Mouse (Mus musculus) hindbrain, embryonic 10.5 days (tissue): ENCODE measurements at regions not wholly inside any gene's neighbourhood (a gene's known extent, or its start where the extent isn't known, plus 50 kb on each side); places are given as distances from the start of the nearest gene placed in this dataset.
"Not testable (repeated sequence)": the region's sequence is repeated elsewhere in the genome, so short reads cannot be mapped to it uniquely, and the experiment has no call there.

Experiments
- DNase-seq: peaks from one replicate; pipeline ENCODE4 v3.0.0-alpha.2; 2017; ENCODE audit warnings: low spot score
- H3K27ac ChIP-seq: fragments of 300-500 bp; sonication (generic); 2 replicates; pipeline ENCODE4 v1.5.1; 2016; ENCODE audit warnings: mild to moderate bottlenecking, moderate library complexity
- H3K27me3 ChIP-seq: fragments of 300-500 bp; sonication (generic); 2 replicates; pipeline ENCODE4 v1.6.1; 2016; ENCODE audit warnings: mild to moderate bottlenecking; ENCODE audit not compliant: poor library complexity, insufficient read depth, severe bottlenecking
- H3K36me3 ChIP-seq: fragments of 300-500 bp; sonication (generic); 2 replicates; pipeline ENCODE4 v1.6.1; 2016; ENCODE audit warnings: mild to moderate bottlenecking, moderate library complexity
- H3K4me1 ChIP-seq: fragments of 300-500 bp; sonication (generic); replicated peaks from 2 replicates; pipeline ENCODE4 v1.6.1; 2016; ENCODE audit warnings: mild to moderate bottlenecking
- H3K4me3 ChIP-seq: fragments of 300-500 bp; sonication (generic); 2 replicates; pipeline ENCODE4 v1.5.1; 2016; ENCODE audit warnings: mild to moderate bottlenecking, moderate library complexity
- H3K9me3 ChIP-seq: fragments of 300-500 bp; sonication (generic); 2 replicates; pipeline ENCODE4 v1.6.1; 2016; ENCODE audit warnings: mild to moderate bottlenecking, moderate library complexity
- WGBS: fragments of 180-500 bp; shearing (Covaris S2); methylation state at CpG from one replicate; pipeline ENCODE4 v1.1.7; 2016; 5-methylcytosine and 5-hydroxymethylcytosine counted together

- DNase-seq: no peak
- 84% methylated on average over 2 of the region's 2 CpGs for WGBS
Measured at GRCm38 (mm10) chr1:166876452-166876851, 124.8 kb upstream of the Fam78b start.

GRCm38 (mm10) chr1:166883215-166883614, 118.0 kb upstream of the Fam78b start:
- no peak overlapping the region for H3K27ac ChIP-seq
- H3K27me3 ChIP-seq: no peaks in the 10 kb centered on the region
- H3K4me3 ChIP-seq: no peak overlapping the region
- DNase-seq: no peak
- 95% methylated on average over 3 of the region's 3 CpGs for WGBS
- H3K9me3 ChIP-seq: no peaks in the 10 kb centered on the region
- no peaks in the 10 kb centered on the region for H3K36me3 ChIP-seq
- H3K4me1 ChIP-seq: no peaks in the 10 kb centered on the region

More at GRCm38 (mm10) chr1:166876452-166876851, 124.8 kb upstream of the Fam78b start:
- Histone ChIP-seq H3K4me3 (no peak overlapping the region), H3K27me3 (no peaks in the 10 kb centered on the region), H3K36me3 (no peaks in the 10 kb centered on the region), H3K9me3 (no peaks in the 10 kb centered on the region), H3K27ac (no peak overlapping the region), H3K4me1 (no peaks in the 10 kb centered on the region)

- H3K9me3 ChIP-seq: no peaks in the 10 kb centered on the region
- no peak overlapping the region for H3K27ac ChIP-seq
- H3K4me1 ChIP-seq: peaks cover 9% of the 10 kb centered on the region; the same call in 1 of the 2 replicates
- no peak overlapping the region for H3K4me3 ChIP-seq
- H3K27me3 ChIP-seq: no peaks in the 10 kb centered on the region
- DNase-seq: no peak
- 93% methylated on average over 5 of the region's 5 CpGs for WGBS
- no peaks in the 10 kb centered on the region for H3K36me3 ChIP-seq
Measured at GRCm38 (mm10) chr1:166895945-166896344, 105.3 kb upstream of the Fam78b start.

GRCm38 (mm10) chr1:166898741-166899140, 102.5 kb upstream of the Fam78b start:
- peaks cover 9% of the 10 kb centered on the region; the same call in 1 of the 2 replicates for H3K4me1 ChIP-seq
- no peak overlapping the region for H3K27ac ChIP-seq
- no peak overlapping the region for H3K4me3 ChIP-seq
- no peaks in the 10 kb centered on the region for H3K9me3 ChIP-seq
- DNase-seq: no peak
- H3K27me3 ChIP-seq: no peaks in the 10 kb centered on the region
- 94% methylated on average over 2 of the region's 2 CpGs for WGBS
- no peaks in the 10 kb centered on the region for H3K36me3 ChIP-seq

GRCm38 (mm10) chr1:166899238-166899637, 102.0 kb upstream of the Fam78b start:
- Histone ChIP-seq H3K4me1 (peaks cover 9% of the 10 kb centered on the region; the same call in 1 of the 2 replicates), H3K27me3 (no peaks in the 10 kb centered on the region), H3K9me3 (no peaks in the 10 kb centered on the region), H3K4me3 (no peak overlapping the region), H3K36me3 (no peaks in the 10 kb centered on the region), H3K27ac (no peak overlapping the region)
- WGBS: 85% methylated on average over 6 of the region's 6 CpGs
- DNase-seq: no peak

- WGBS: 95% methylated on average over 4 of the region's 4 CpGs
- peaks cover 9% of the 10 kb centered on the region; the same call in 1 of the 2 replicates for H3K4me1 ChIP-seq
Measured at GRCm38 (mm10) chr1:166900028-166900427, 101.2 kb upstream of the Fam78b start.

GRCm38 (mm10) chr1:166900441-166901161, 100.6 kb upstream of the Fam78b start:
- DNase-seq: no peak
- Histone ChIP-seq H3K9me3 (no peaks in the 10 kb centered on the region), H3K27ac (no peak overlapping the region; the same call in 1 of the 2 replicates), H3K4me1 (peaks cover 9% of the 10 kb centered on the region; the same call in 1 of the 2 replicates), H3K27me3 (no peaks in the 10 kb centered on the region), H3K36me3 (no peaks in the 10 kb centered on the region), H3K4me3 (no peak overlapping the region)
- 51% methylated on average over 8 of the region's 8 CpGs for WGBS

More at GRCm38 (mm10) chr1:166900028-166900427, 101.2 kb upstream of the Fam78b start:
- no peaks in the 10 kb centered on the region for H3K36me3 ChIP-seq
- no peaks in the 10 kb centered on the region for H3K9me3 ChIP-seq
- H3K27ac ChIP-seq: no peak overlapping the region
- no peak for DNase-seq
- H3K4me3 ChIP-seq: no peak overlapping the region
- H3K27me3 ChIP-seq: no peaks in the 10 kb centered on the region

GRCm38 (mm10) chr1:166901574-166901973, 99.6 kb upstream of the Fam78b start:
- no peak for DNase-seq
- Histone ChIP-seq H3K27ac (no peak overlapping the region), H3K4me1 (peaks cover 9% of the 10 kb centered on the region; the same call in 1 of the 2 replicates), H3K36me3 (no peaks in the 10 kb centered on the region), H3K27me3 (no peaks in the 10 kb centered on the region), H3K4me3 (no peak overlapping the region), H3K9me3 (no peaks in the 10 kb centered on the region)
- 74% methylated on average over 4 of the region's 4 CpGs for WGBS

GRCm38 (mm10) chr1:166903417-166903816, 97.8 kb upstream of the Fam78b start:
- no peaks in the 10 kb centered on the region for H3K27me3 ChIP-seq
- no peak overlapping the region for H3K4me3 ChIP-seq
- no peaks in the 10 kb centered on the region for H3K9me3 ChIP-seq
- WGBS: 91% methylated on average over 5 of the region's 5 CpGs
- no peaks in the 10 kb centered on the region for H3K36me3 ChIP-seq
- H3K4me1 ChIP-seq: peaks cover 9% of the 10 kb centered on the region; the same call in 1 of the 2 replicates
- DNase-seq: no peak
- no peak overlapping the region for H3K27ac ChIP-seq

- Histone ChIP-seq H3K27ac (no peak overlapping the region), H3K9me3 (no peaks in the 10 kb centered on the region), H3K4me3 (no peak overlapping the region), H3K27me3 (no peaks in the 10 kb centered on the region), H3K36me3 (no peaks in the 10 kb centered on the region), H3K4me1 (no peaks in the 10 kb centered on the region)
- 90% methylated on average over 10 of the region's 10 CpGs for WGBS
- no peak for DNase-seq
Measured at GRCm38 (mm10) chr1:166908231-166908805, 92.9 kb upstream of the Fam78b start.

- H3K4me1 ChIP-seq, H3K9me3 ChIP-seq, H3K4me3 ChIP-seq, H3K36me3 ChIP-seq, H3K27ac ChIP-seq, DNase-seq, H3K27me3 ChIP-seq: not testable (repeated sequence)
- whole genome bisulfite sequencing: 96% methylated on average over 7 of the region's 10 CpGs
Measured at GRCm38 (mm10) chr1:166912195-166912594, 89.0 kb upstream of the Fam78b start.

- no peak overlapping the region for H3K4me3 ChIP-seq
- 82% methylated on average over 16 of the region's 16 CpGs for WGBS
- H3K36me3 ChIP-seq: no peaks in the 10 kb centered on the region
- H3K27ac ChIP-seq: no peak overlapping the region
- no peaks in the 10 kb centered on the region for H3K27me3 ChIP-seq
- H3K4me1 ChIP-seq: peaks cover 16% of the 10 kb centered on the region
- DNase-seq: no peak
- no peaks in the 10 kb centered on the region for H3K9me3 ChIP-seq
Measured at GRCm38 (mm10) chr1:166922911-166923712, 78.1 kb upstream of the Fam78b start.

- 79% methylated on average over 3 of the region's 3 CpGs for WGBS
- Histone ChIP-seq H3K4me3 (no peak overlapping the region), H3K27me3 (no peaks in the 10 kb centered on the region), H3K4me1 (peaks cover 16% of the 10 kb centered on the region), H3K36me3 (no peaks in the 10 kb centered on the region), H3K27ac (no peak overlapping the region), H3K9me3 (no peaks in the 10 kb centered on the region)
- DNase-seq: no peak
Measured at GRCm38 (mm10) chr1:166923713-166923975, 77.6 kb upstream of the Fam78b start.
